Mouse (Mus musculus): ENCODE measurements around the gene Slc35e3.

Gene Slc35e3

DNA sequence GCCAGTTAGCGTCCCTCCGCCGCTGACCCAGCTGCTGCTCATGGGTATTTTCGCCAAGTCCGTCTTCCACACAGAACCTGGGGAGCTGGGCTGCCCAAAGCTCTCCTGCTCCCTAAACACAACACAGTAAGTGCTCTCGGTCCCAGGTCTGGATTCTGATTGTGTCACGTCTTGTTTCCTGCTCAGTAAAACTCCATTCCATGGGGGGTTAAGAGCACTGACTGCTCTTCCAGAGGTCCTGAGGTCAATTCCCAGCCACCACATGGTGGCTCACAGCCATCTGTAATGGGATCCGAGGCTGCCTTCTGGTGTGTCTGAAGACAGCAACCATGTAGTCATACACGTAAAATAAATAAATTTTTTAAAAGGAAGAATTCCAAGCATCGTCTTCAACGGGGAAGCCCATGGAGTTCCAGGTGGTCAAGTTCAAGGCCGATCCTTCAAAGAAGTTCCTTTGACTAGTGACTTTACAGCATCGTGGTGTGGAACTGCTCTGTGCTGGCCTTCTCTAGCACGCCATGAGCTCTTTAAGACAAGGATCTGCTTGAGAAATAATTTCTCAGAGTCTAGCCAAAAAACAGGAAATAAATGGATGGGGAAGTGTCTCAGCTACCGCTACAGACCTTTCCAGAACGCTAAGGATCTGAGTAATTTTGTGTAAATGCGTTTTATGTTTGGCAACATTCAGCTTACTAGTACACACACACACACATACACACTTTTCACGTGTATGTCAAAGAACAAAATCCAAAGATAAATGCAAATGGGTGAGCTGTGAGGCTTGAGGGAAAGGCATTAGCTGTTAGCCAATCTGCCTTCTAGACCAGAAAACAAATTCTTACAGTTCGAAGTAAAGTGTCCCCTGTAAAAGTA lies 61.6 kb downstream of the Slc35e3 start:
- DNase-seq (ENCODE audit: low read depth, low spot score), result no peak

DNA sequence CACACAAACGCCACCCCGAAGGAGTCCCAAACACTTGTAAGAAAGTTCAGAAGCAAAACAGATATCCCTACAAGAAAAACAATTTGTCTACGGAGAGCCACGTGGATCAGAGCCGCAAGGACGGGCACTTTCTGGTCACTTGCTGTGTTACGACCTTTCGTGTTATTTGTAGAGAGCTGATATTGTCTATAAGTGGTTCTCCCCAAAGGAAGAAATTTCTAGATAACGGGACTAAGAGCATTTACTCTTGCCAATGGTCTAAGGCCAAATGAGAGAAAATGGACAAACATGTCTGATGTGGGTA lies 62.5 kb downstream of the Slc35e3 start:
- DNase-seq (ENCODE audit: low read depth, low spot score), result no peak

Data from ES-CJ7 (cell line).